Mouse (Mus musculus) testis, adult 2 months (tissue): Measurements from ENCODE around the gene 4930562C15Rik. TPM values are rescaled to one million over a fixed set of nuclear protein-coding genes. Genes with fewer than 3 reads are reported as not detected.

Experiments used
- H3K27ac ChIP-seq: fragments of 200-500 bp; 2 replicates; pipeline ENCODE4 v1.5.1; 2012; ENCODE audit warnings: low read depth, low read length; ENCODE audit not compliant: control insufficient read depth, insufficient read depth
- H3K27me3 ChIP-seq: fragments of 200-500 bp; 2 replicates; pipeline ENCODE4 v1.6.1; 2012; ENCODE audit warnings: mild to moderate bottlenecking, low read length, moderate library complexity; ENCODE audit not compliant: control insufficient read depth, insufficient read depth
- H3K36me3 ChIP-seq: fragments of 200-500 bp; 2 replicates; pipeline ENCODE4 v1.6.1; 2012; ENCODE audit warnings: mild to moderate bottlenecking, low read length; ENCODE audit not compliant: control insufficient read depth, insufficient read depth
- H3K4me1 ChIP-seq: fragments of 200-500 bp; 2 replicates; pipeline ENCODE4 v1.6.1; 2012; ENCODE audit warnings: low read length; ENCODE audit not compliant: control insufficient read depth, insufficient read depth
- H3K4me3 ChIP-seq: fragments of 200-500 bp; 2 replicates; pipeline ENCODE4 v1.5.1; 2012; ENCODE audit warnings: low read depth, mild to moderate bottlenecking, low read length, moderate library complexity, mixed read lengths; ENCODE audit not compliant: control insufficient read depth
- CTCF ChIP-seq: fragments of 200-500 bp; IDR thresholded peaks from 2 replicates; pipeline ENCODE4 v1.5.1; 2012; ENCODE audit warnings: low read depth, mild to moderate bottlenecking, inconsistent platforms, low read length, moderate library complexity; ENCODE audit not compliant: control insufficient read depth, insufficient read depth, insufficient replicate concordance
- POLR2A ChIP-seq: fragments of 200-500 bp; IDR thresholded peaks from 2 replicates; pipeline ENCODE4 v1.6.1; 2012; ENCODE audit warnings: low read depth, mild to moderate bottlenecking, inconsistent platforms, low read length, moderate library complexity; ENCODE audit not compliant: control insufficient read depth
- polyA plus RNA-seq: library from polyadenylated mRNA; depleted of rRNA; stranded (reverse); fragments of >200 nt; gene quantifications from 2 replicates; pipeline ENCODE4 v1.2.3, GENCODE M21; 2012

The 4930562C15Rik gene
- polyA plus RNA-seq, 1 experiment: 55.3 TPM

- no peaks in the 10 kb centered on the region for H3K27me3 ChIP-seq
- H3K4me3 ChIP-seq: peak overlapping the region; percentile 82
- no peak overlapping the region; the same call in 1 of the 2 replicates for H3K27ac ChIP-seq
- TF ChIP-seq CTCF: no peak
- no peak for TF ChIP-seq POLR2A
- no peaks in the 10 kb centered on the region for H3K36me3 ChIP-seq
- H3K4me1 ChIP-seq: peaks cover 6% of the 10 kb centered on the region
Measured at GRCm38 (mm10) chr16:4840231-4840630, 5.0 kb downstream of the 4930562C15Rik start.

DNA sequence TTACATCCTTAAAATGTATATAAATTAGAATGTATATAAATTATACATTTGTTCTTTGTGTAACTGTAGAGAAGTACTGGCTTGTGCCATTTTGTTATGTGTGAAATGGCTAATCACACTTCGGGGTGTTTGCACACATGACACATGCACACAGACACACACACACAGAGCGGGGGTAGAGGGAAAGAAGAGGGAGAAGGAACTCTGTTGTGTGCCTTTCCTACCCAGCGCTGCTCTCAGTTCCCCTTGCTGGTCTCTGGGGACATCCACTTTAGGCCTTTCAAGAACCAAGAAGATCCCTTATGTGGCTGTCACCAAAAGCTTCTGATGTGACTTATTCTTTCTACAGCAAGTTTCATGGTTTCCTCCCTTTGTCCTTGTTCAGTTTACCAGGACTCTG is 11.8 kb downstream of the 4930562C15Rik start:
- H3K36me3 ChIP-seq: no peaks in the 10 kb centered on the region
- no peak overlapping the region for H3K4me3 ChIP-seq
- no peaks in the 10 kb centered on the region for H3K27me3 ChIP-seq
- TF ChIP-seq CTCF (no peak), POLR2A (no peak)
- peaks cover 5% of the 10 kb centered on the region for H3K4me1 ChIP-seq
- no peak overlapping the region for H3K27ac ChIP-seq

GRCm38 (mm10) chr16:4848090-4848489 is 12.9 kb downstream of the 4930562C15Rik start:
- Histone ChIP-seq H3K27ac (no peak overlapping the region), H3K27me3 (no peaks in the 10 kb centered on the region), H3K4me3 (no peak overlapping the region), H3K4me1 (peaks cover 2% of the 10 kb centered on the region; the same call in 1 of the 2 replicates), H3K36me3 (no peaks in the 10 kb centered on the region)
- TF ChIP-seq CTCF: no peak

DNA sequence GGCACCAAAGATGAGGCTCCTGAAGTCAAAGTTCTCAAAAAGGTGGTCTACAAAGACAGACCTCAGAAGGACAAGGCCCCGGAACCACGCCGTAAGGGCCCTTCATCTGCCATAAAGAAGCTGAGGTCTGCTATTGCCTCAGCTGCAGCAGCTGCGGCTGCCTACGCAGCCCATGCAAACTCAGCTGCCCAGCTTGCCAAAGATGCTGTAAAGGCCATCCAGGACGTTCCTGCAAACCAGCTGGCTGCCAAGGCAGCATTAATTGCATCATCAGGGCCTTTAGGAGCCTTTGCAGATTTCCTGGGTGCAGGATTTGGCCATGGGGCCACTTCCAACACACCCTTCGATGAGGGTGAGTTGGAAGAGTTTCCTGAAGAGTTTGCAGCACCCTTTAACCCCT is 15.1 kb downstream of the 4930562C15Rik start:
- Histone ChIP-seq H3K27ac (no peak overlapping the region), H3K36me3 (no peaks in the 10 kb centered on the region), H3K4me3 (no peak overlapping the region), H3K27me3 (no peaks in the 10 kb centered on the region), H3K4me1 (peaks cover 2% of the 10 kb centered on the region; the same call in 1 of the 2 replicates)
- TF ChIP-seq CTCF (no peak), POLR2A (no peak)

GRCm38 (mm10) chr16:4850938-4851628 is 15.9 kb downstream of the 4930562C15Rik start:
- Histone ChIP-seq H3K27me3 (no peaks in the 10 kb centered on the region), H3K27ac (no peak overlapping the region), H3K4me3 (no peak overlapping the region), H3K36me3 (no peaks in the 10 kb centered on the region), H3K4me1 (peaks cover 2% of the 10 kb centered on the region; the same call in 1 of the 2 replicates)
- TF ChIP-seq CTCF: no peak
- TF ChIP-seq POLR2A: no peak

GRCm38 (mm10) chr16:4855046-4855650 is 19.9 kb downstream of the 4930562C15Rik start:
- no peaks in the 10 kb centered on the region for H3K27me3 ChIP-seq
- no peaks in the 10 kb centered on the region for H3K4me1 ChIP-seq
- H3K36me3 ChIP-seq: no peaks in the 10 kb centered on the region
- no peak overlapping the region for H3K4me3 ChIP-seq
- TF ChIP-seq CTCF (no peak), POLR2A (no peak)
- H3K27ac ChIP-seq: no peak overlapping the region

DNA sequence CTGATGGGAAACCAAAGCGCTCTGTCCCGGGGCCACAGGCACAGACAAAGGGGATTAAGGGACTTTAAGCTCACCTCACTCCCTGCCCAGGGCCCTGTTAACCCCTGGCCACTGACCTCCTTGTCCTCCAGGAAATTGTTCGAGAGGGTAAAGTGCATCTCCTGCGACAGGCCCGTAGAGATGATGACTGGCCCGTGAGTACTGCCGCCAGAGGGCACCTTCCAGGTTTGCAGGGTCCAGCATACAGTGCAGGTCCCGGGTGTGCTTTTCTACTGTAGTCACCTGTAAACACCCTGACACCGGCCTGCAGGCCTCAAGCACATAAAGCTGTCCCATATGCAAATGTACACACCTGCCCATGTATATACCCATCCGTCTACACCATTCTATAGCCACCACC is 26.2 kb downstream of the 4930562C15Rik start:
- H3K36me3 ChIP-seq: no peaks in the 10 kb centered on the region
- no peaks in the 10 kb centered on the region for H3K4me1 ChIP-seq
- no peak for TF ChIP-seq CTCF
- no peak for TF ChIP-seq POLR2A
- no peaks in the 10 kb centered on the region for H3K27me3 ChIP-seq
- no peak overlapping the region for H3K27ac ChIP-seq
- no peak overlapping the region for H3K4me3 ChIP-seq

- H3K36me3 ChIP-seq: no peaks in the 10 kb centered on the region
- H3K4me1 ChIP-seq: no peaks in the 10 kb centered on the region
- no peak overlapping the region for H3K4me3 ChIP-seq
- H3K27ac ChIP-seq: no peak overlapping the region
- no peaks in the 10 kb centered on the region for H3K27me3 ChIP-seq
- TF ChIP-seq CTCF (peak; percentile 67; the same call in 1 of the 2 replicates), POLR2A (no peak)
Measured at GRCm38 (mm10) chr16:4862863-4863483, 27.8 kb downstream of the 4930562C15Rik start.
